Mouse (Mus musculus) testis, adult 2 months (tissue): Measurements from ENCODE around the gene Vrk2.

Source experiments
- CTCF ChIP-seq: fragments of 200-500 bp; IDR thresholded peaks from 2 replicates; pipeline ENCODE4 v1.5.1; 2012; ENCODE audit warnings: low read depth, mild to moderate bottlenecking, inconsistent platforms, low read length, moderate library complexity; ENCODE audit not compliant: control insufficient read depth, insufficient read depth, insufficient replicate concordance
- POLR2A ChIP-seq: fragments of 200-500 bp; IDR thresholded peaks from 2 replicates; pipeline ENCODE4 v1.6.1; 2012; ENCODE audit warnings: low read depth, mild to moderate bottlenecking, inconsistent platforms, low read length, moderate library complexity; ENCODE audit not compliant: control insufficient read depth

GRCm38 (mm10) chr11:26450636-26451035, 143.2 kb downstream of the Vrk2 start:
- TF ChIP-seq CTCF: no peak
- no peak for TF ChIP-seq POLR2A
